In the genomic region with DNA sequence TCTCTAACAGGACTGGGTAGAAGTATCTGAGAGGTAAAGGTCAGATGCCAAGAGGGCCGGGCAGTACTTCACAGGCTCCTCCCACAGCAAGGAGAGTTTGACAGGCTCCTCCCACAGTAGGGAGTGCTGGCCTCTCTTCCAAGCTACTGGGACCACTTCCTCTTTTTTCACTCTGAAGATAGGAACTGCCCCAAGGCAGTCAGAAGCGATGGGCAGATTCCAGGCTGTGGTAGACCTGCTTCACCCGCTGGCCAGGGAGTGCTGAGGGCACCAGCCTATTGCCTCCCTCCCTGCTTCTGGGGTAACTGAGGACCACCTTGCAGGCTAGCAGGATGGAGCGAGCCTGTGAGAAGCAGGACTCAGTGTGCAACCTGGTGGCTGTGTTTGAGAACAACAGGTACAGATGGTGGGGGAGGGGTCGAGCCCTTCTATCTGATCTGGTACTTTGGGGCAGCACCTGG, we compare ENCODE assay signal across 9 mouse cellular contexts. TPM values are rescaled to one million over a fixed set of nuclear protein-coding genes. Genes with fewer than 3 reads are reported as not detected.
DNase-seq lines count a peak whose midpoint lies in the region; ATAC-seq and TF ChIP-seq lines count a peak whose summit lies in the region.
"Had no signal": no experiment of that assay in that cellular context is flagged by ENCODE, and none has a peak within 500 bp of the region (broad histone marks: within the 10 kb centered on the region; RNA-seq: fewer than 3 reads in every experiment).

Gene Fgd2, plus strand, starts transcription at position 154 of the 461 bp plus-strand sequence.

- peak within 1 kb of the TSS; percentile 59 to 76 (median 64) for H3K4me3 ChIP-seq in CH12.LX (replicated peaks in 1 of 3; ENCODE audit: low read depth in 2 of 3, low read length in 2 of 3, poor library complexity in 1 of 3)
- no peak within 1 kb of the TSS for H3K4me3 ChIP-seq in heart, embryonic 12.5 days
- H3K4me3 ChIP-seq in lung, adult 2 months (replicated peaks; ENCODE audit: extremely low read depth, low read depth, low read length), result peak within 1 kb of the TSS; percentile 40
- H3K4me3 ChIP-seq: limb, embryonic 13.5 days had no signal

- no peaks in the 10 kb centered on the region for H3K27me3 ChIP-seq in CH12.LX (replicated peaks)
- no peaks in the 10 kb centered on the region for H3K27me3 ChIP-seq in heart, embryonic 12.5 days (replicated peaks)
- H3K27me3 ChIP-seq: limb, embryonic 13.5 days had no signal

- H3K27ac ChIP-seq in CH12.LX (ENCODE audit: insufficient read depth, low read depth), result peak within 1 kb of the TSS; percentile 70
- no peak within 1 kb of the TSS for H3K27ac ChIP-seq in heart, embryonic 12.5 days (ENCODE audit: poor library complexity, severe bottlenecking)
- H3K27ac ChIP-seq: limb, embryonic 13.5 days had no signal

- H3K9me3 ChIP-seq in CH12.LX (replicated peaks; ENCODE audit: low read length), result no peaks in the 10 kb centered on the region
- no peaks in the 10 kb centered on the region for H3K9me3 ChIP-seq in heart, embryonic 12.5 days (replicated peaks)
- H3K9me3 ChIP-seq: limb, embryonic 13.5 days had no signal

- TF ChIP-seq POLR2A in CH12.LX (IDR thresholded peaks at IDR 0.05; ENCODE audit: low read depth, low read length), result peak; percentile 71
- TF ChIP-seq POLR2A in lung, adult 2 months (IDR thresholded peaks at IDR 0.05; ENCODE audit: borderline replicate concordance, extremely low read depth, low read depth, low read length), result no peak

- peak; percentile 8 for DNase-seq in gastrocnemius, postnatal 25 days
- no peak for DNase-seq in gastrocnemius, adult 18-20 months (ENCODE audit: low spot score)
- peak; percentile 88 for DNase-seq in CH12.LX (ENCODE audit: extremely low read depth)
- DNase-seq in lung, adult 2 months, result peak; percentile 47
- DNase-seq in adrenal gland, postnatal 4 days (ENCODE audit: low spot score in 2 of 2), result no peak
- DNase-seq in layer of hippocampus, postnatal 14 days (ENCODE audit: low spot score in 2 of 2), result no peak
- DNase-seq in left cerebral cortex, adult 18-20 months (ENCODE audit: low spot score in 2 of 2), result no peak

- dilution Hi-C loops in CH12.LX (cut with MboI; ENCODE audit: extremely low pct_ligation_motif_present, extremely low pct_unique_long_range_greater_than_20kb, low sequenced_read_pairs), result no loop called here

- peaks cover 4% of the 10 kb centered on the region; the same call in 1 of the 2 replicates for H3K79me2 ChIP-seq in CH12.LX (replicated peaks; ENCODE audit: control insufficient read depth, extremely low read depth, insufficient read depth, poor library complexity, severe bottlenecking)

- in situ Hi-C loops in CH12.LX (cut with MboI; ENCODE audit: low pct_ligation_motif_present, low pct_unique_long_range_greater_than_20kb, low sequenced_read_pairs), result no loop called here

- TF ChIP-seq RAD21 in CH12.LX (IDR thresholded peaks at IDR 0.05; ENCODE audit: low read depth, low read length), result no peak; the same call in 1 of the 2 replicates

- peak within 1 kb of the TSS; percentile 52 for H3K9ac ChIP-seq in CH12.LX (ENCODE audit: insufficient read depth, low read depth)
- H3K9ac ChIP-seq in heart, embryonic 12.5 days, result no peak within 1 kb of the TSS
- H3K9ac ChIP-seq: limb, embryonic 13.5 days had no signal

- 15% methylated on average over 5 of the region's 5 CpGs for WGBS in heart, embryonic 12.5 days
- 26% methylated on average over 5 of the region's 5 CpGs for WGBS in lung, adult 2 months

- TF ChIP-seq CTCF in CH12.LX (conservative IDR thresholded peaks at IDR 0.05 in 1 of 2, IDR thresholded peaks at IDR 0.05 in 1 of 2; ENCODE audit: low read depth in 2 of 2, low read length in 2 of 2), result peak; percentile 15 to 44; a peak in 2 of 4 replicates
- TF ChIP-seq CTCF in lung, adult 2 months (IDR thresholded peaks at IDR 0.05; ENCODE audit: insufficient read depth, low read length), result no peak

- peaks cover 12 to 19% of the 10 kb centered on the region in 2 experiments for H3K36me3 ChIP-seq in CH12.LX (replicated peaks in 1 of 2; ENCODE audit: control insufficient read depth in 1 of 2, insufficient read depth in 1 of 2, low read length in 1 of 2)
- H3K36me3 ChIP-seq in heart, embryonic 12.5 days, result no peaks in the 10 kb centered on the region
- H3K36me3 ChIP-seq: limb, embryonic 13.5 days had no signal

- H3K4me2 ChIP-seq in CH12.LX (ENCODE audit: insufficient read depth, low read depth, poor library complexity, severe bottlenecking), result peak within 1 kb of the TSS; percentile 82
- H3K4me2 ChIP-seq in heart, embryonic 12.5 days, result peak within 1 kb of the TSS; percentile 16; the same call in 1 of the 2 replicates
- H3K4me2 ChIP-seq: limb, embryonic 13.5 days had no signal

- ATAC-seq in heart, embryonic 12.5 days (ENCODE audit: insufficient number of reproducible peaks, low FRiP score), result no peak

- H3K4me1 ChIP-seq in CH12.LX (ENCODE audit: control insufficient read depth in 1 of 2, insufficient read depth in 2 of 2), result peaks cover 27 to 59% of the 10 kb centered on the region in 2 experiments
- H3K4me1 ChIP-seq in heart, embryonic 12.5 days (replicated peaks), result peaks cover 20% of the 10 kb centered on the region
- H3K4me1 ChIP-seq in lung, adult 2 months (ENCODE audit: control insufficient read depth, insufficient read depth, low read length), result peaks cover 5% of the 10 kb centered on the region; the same call in 1 of the 2 replicates

- TF ChIP-seq EP300 in CH12.LX (IDR thresholded peaks at IDR 0.05; ENCODE audit: low read length), result peak; percentile 70

TF ChIP-seq in CH12.LX, 34 proteins besides CTCF, POLR2A, EP300 and RAD21:
- TF ChIP-seq CHD2 (IDR thresholded peaks at IDR 0.05; ENCODE audit: low read length) (peak; percentile 69; the same call in 1 of the 2 replicates), USF1 (IDR thresholded peaks at IDR 0.05; ENCODE audit: low read depth, low read length) (no peak), ZC3H11A (IDR thresholded peaks at IDR 0.05; ENCODE audit: low read depth, low read length) (no peak), CHD1 (IDR thresholded peaks at IDR 0.05; ENCODE audit: low read depth, low read length) (no peak), RCOR1 (conservative IDR thresholded peaks at IDR 0.05; ENCODE audit: low read depth, low read length) (no peak), NELFE (IDR thresholded peaks at IDR 0.05; ENCODE audit: low read depth, low read length) (peak; percentile 61; the same call in 1 of the 2 replicates), PAX5 (IDR thresholded peaks at IDR 0.05; ENCODE audit: low read length) (no peak), ELF1 (IDR thresholded peaks at IDR 0.05; ENCODE audit: low read depth, low read length) (peak; percentile 32; the same call in 1 of the 2 replicates), JUND (conservative IDR thresholded peaks at IDR 0.05; ENCODE audit: low read depth, low read length) (no peak), GABPA (IDR thresholded peaks at IDR 0.05; ENCODE audit: insufficient replicate concordance, low read depth, low read length) (no peak), MEF2A (IDR thresholded peaks at IDR 0.05; ENCODE audit: borderline replicate concordance, low read depth, low read length) (no peak), MYC (IDR thresholded peaks at IDR 0.05; ENCODE audit: low read depth, low read length) (no peak), MAX (IDR thresholded peaks at IDR 0.05; ENCODE audit: low read length) (no peak), POLR2AphosphoS2 (IDR thresholded peaks at IDR 0.05; ENCODE audit: low read depth, low read length) (no peak), IRF4 (IDR thresholded peaks at IDR 0.05; ENCODE audit: low read depth, low read length) (peak; percentile 83), TCF12 (IDR thresholded peaks at IDR 0.05; ENCODE audit: low read depth, low read length) (peak; percentile 68), TBP (conservative IDR thresholded peaks at IDR 0.05; ENCODE audit: low read depth, low read length) (peak; percentile 90), ZKSCAN1 (IDR thresholded peaks at IDR 0.05; ENCODE audit: borderline replicate concordance, low read depth, low read length) (no peak), MAFK (IDR thresholded peaks at IDR 0.05; ENCODE audit: insufficient replicate concordance, low read length) (no peak), BHLHE40 (IDR thresholded peaks at IDR 0.05; ENCODE audit: low read depth, low read length) (no peak)

RNA-seq across cellular contexts. Expression of gene Fgd2, which starts in this region (rescaled TPM):
- 1 to 10 TPM; 1.2 to 1.6 TPM for total RNA-seq in gastrocnemius, postnatal 25 days (2021)
- 1 to 10 TPM in 1 of 2 experiments, under 1 TPM in 1; 0.68 to 1.6 TPM for total RNA-seq in gastrocnemius, adult 18-20 months (2021)
- total RNA-seq in CH12.LX (2012; rRNA removed) (48.3 and 67.6 TPM in 2 replicates), CH12.LX (2014; rRNA removed) (41.7 and 41.9 TPM in 2 replicates)
- 49.2 and 54.4 TPM in 2 replicates for polyA plus RNA-seq in CH12.LX (2012; ENCODE audit: insufficient read length, low read depth)
- polyA plus RNA-seq in heart, embryonic 12.5 days (2016; fragmentation: Nextera tagmentation; extraction: Ambion mirVana), result 2.0 and 2.1 TPM in 2 replicates
- polyA plus RNA-seq in lung, adult 2 months (2012; rRNA removed), result 44.3 and 53.7 TPM in 2 replicates
- total RNA-seq in adrenal gland, postnatal 4 days (2021), result 1 to 10 TPM; 5.6 to 6.5 TPM
- total RNA-seq in layer of hippocampus, postnatal 14 days (2021), result 1 to 10 TPM; 5.6 to 9.0 TPM
- 1 to 10 TPM; 5.0 to 6.0 TPM for total RNA-seq in left cerebral cortex, adult 18-20 months (2021)

Comparison
In these comparisons a context has a peak if more than half of its experiments do, and no peak if none do; other contexts are left out.
1. RNA of gene Fgd2 (total RNA-seq): 41.7 to 67.6 TPM in CH12.LX; 5.6 to 9.0 TPM in layer of hippocampus, postnatal 14 days, 5.6 to 6.5 TPM in adrenal gland, postnatal 4 days, 5.0 to 6.0 TPM in left cerebral cortex, adult 18-20 months, 0.68 to 1.6 TPM in gastrocnemius, adult 18-20 months and 1.2 to 1.6 TPM in gastrocnemius, postnatal 25 days; every median in the first group is over 4 times any median in the second.
2. RNA of gene Fgd2 (polyA plus RNA-seq): 49.2 to 54.4 TPM in CH12.LX and 44.3 to 53.7 TPM in lung, adult 2 months; 2.0 to 2.1 TPM in heart, embryonic 12.5 days; every median in the first group is over 10 times any median in the second.
3. DNase-seq: peak in gastrocnemius, postnatal 25 days (single experiment), CH12.LX (single experiment) and lung, adult 2 months (single experiment); none in gastrocnemius, adult 18-20 months (single experiment), adrenal gland, postnatal 4 days (0 of 2), layer of hippocampus, postnatal 14 days (0 of 2) and left cerebral cortex, adult 18-20 months (0 of 2).